Mouse (Mus musculus) testis, adult 2 months (tissue): ENCODE data around the gene Krt16. TPM values are rescaled to one million over a fixed set of nuclear protein-coding genes. Genes with fewer than 3 reads are reported as not detected.
"Not testable (repeated sequence)": the region's sequence is repeated elsewhere in the genome, so short reads cannot be mapped to it uniquely, and the experiment has no call there.

ENCODE experiments used
- H3K27ac ChIP-seq: fragments of 200-500 bp; 2 replicates; pipeline ENCODE4 v1.5.1; 2012; ENCODE audit warnings: low read depth, low read length; ENCODE audit not compliant: control insufficient read depth, insufficient read depth
- H3K27me3 ChIP-seq: fragments of 200-500 bp; 2 replicates; pipeline ENCODE4 v1.6.1; 2012; ENCODE audit warnings: mild to moderate bottlenecking, low read length, moderate library complexity; ENCODE audit not compliant: control insufficient read depth, insufficient read depth
- H3K36me3 ChIP-seq: fragments of 200-500 bp; 2 replicates; pipeline ENCODE4 v1.6.1; 2012; ENCODE audit warnings: mild to moderate bottlenecking, low read length; ENCODE audit not compliant: control insufficient read depth, insufficient read depth
- H3K4me1 ChIP-seq: fragments of 200-500 bp; 2 replicates; pipeline ENCODE4 v1.6.1; 2012; ENCODE audit warnings: low read length; ENCODE audit not compliant: control insufficient read depth, insufficient read depth
- H3K4me3 ChIP-seq: fragments of 200-500 bp; 2 replicates; pipeline ENCODE4 v1.5.1; 2012; ENCODE audit warnings: low read depth, mild to moderate bottlenecking, low read length, moderate library complexity, mixed read lengths; ENCODE audit not compliant: control insufficient read depth
- CTCF ChIP-seq: fragments of 200-500 bp; IDR thresholded peaks from 2 replicates; pipeline ENCODE4 v1.5.1; 2012; ENCODE audit warnings: low read depth, mild to moderate bottlenecking, inconsistent platforms, low read length, moderate library complexity; ENCODE audit not compliant: control insufficient read depth, insufficient read depth, insufficient replicate concordance
- POLR2A ChIP-seq: fragments of 200-500 bp; IDR thresholded peaks from 2 replicates; pipeline ENCODE4 v1.6.1; 2012; ENCODE audit warnings: low read depth, mild to moderate bottlenecking, inconsistent platforms, low read length, moderate library complexity; ENCODE audit not compliant: control insufficient read depth
- polyA plus RNA-seq: library from polyadenylated mRNA; depleted of rRNA; stranded (reverse); fragments of >200 nt; gene quantifications from 2 replicates; pipeline ENCODE4 v1.2.3, GENCODE M21; 2012

Krt16 gene
- polyA plus RNA-seq, 1 experiment = not detected

DNA sequence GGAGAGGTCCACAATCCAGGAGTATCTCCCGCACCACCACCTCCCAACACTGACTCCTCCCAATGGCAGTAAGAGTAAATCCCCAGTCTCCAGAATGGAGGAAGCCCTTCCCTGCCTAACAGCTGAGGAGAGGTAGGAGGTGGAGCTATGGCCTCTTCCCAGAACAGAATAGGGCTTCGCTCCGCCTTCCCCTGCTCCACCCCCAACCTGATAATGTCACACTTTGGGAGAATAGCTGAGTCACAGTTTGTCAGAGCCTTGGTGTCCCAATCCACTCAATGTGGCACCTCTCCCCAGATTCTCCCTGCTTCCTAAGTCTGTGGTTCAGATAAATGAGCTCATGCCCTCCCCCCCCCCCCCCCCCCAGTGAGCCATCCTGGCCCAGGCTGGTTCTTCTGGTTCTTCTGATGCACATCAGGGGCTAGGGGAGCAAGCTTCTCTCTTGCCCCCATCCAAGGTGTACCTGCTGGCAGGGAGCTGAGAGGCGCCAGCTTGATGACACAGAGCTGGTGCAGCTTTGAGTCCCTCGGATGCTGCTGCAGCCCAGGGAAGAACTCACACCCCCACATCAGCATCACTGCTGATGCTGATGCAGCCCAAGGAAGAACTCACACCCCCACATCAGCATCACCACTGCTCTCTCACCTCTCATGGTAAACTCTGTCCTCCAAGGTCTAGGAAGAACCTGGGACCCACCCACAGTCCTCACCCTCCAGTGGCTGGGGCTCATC, 5.8 kb upstream of the Krt16 start:
- H3K4me1 ChIP-seq = no peaks in the 10 kb centered on the region
- H3K36me3 ChIP-seq = no peaks in the 10 kb centered on the region
- H3K4me3 ChIP-seq = no peak overlapping the region
- no peak overlapping the region for H3K27ac ChIP-seq
- H3K27me3 ChIP-seq = no peaks in the 10 kb centered on the region
- TF ChIP-seq CTCF (no peak), POLR2A (no peak)

- not testable (repeated sequence) for H3K27me3 ChIP-seq
Measured at GRCm38 (mm10) chr11:100246471-100246870, 2.2 kb downstream of the Krt16 start.

GRCm38 (mm10) chr11:100240272-100240671, 8.4 kb downstream of the Krt16 start:
- not testable (repeated sequence) for H3K27ac ChIP-seq, H3K36me3 ChIP-seq, H3K4me1 ChIP-seq, H3K4me3 ChIP-seq, H3K27me3 ChIP-seq

More at GRCm38 (mm10) chr11:100246471-100246870, 2.2 kb downstream of the Krt16 start:
- not testable (repeated sequence) for H3K4me1 ChIP-seq, H3K4me3 ChIP-seq, H3K36me3 ChIP-seq, H3K27ac ChIP-seq

DNA sequence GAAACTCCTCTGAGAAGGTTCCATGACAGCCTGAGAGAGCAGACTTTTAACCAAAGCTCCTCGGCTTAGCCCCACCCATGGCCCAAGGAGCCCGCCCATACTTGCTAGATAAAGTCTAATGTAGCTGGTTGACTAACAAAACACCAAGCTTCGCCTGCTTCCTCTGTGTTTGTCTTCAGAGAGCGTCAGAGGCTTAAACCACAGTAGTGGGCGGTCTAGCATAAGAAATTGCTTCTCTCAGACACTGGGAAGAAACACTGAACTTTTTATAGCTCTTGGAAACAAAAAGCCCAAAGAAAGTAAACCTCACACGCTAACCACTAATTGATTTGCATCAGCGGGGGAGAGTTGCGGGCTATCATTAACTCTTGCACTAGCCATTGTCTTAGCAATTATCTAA, 27.0 kb downstream of the Krt16 start:
- Histone ChIP-seq H3K27me3 (no peaks in the 10 kb centered on the region), H3K4me1 (no peaks in the 10 kb centered on the region), H3K27ac (no peak overlapping the region), H3K4me3 (no peak overlapping the region), H3K36me3 (no peaks in the 10 kb centered on the region)
- TF ChIP-seq POLR2A = no peak
- TF ChIP-seq CTCF = no peak

- Histone ChIP-seq H3K36me3 (no peaks in the 10 kb centered on the region), H3K27ac (no peak overlapping the region), H3K4me3 (no peak overlapping the region), H3K27me3 (no peaks in the 10 kb centered on the region), H3K4me1 (no peaks in the 10 kb centered on the region)
- TF ChIP-seq POLR2A (no peak), CTCF (no peak)
Measured at GRCm38 (mm10) chr11:100219304-100219703, 29.4 kb downstream of the Krt16 start.

DNA sequence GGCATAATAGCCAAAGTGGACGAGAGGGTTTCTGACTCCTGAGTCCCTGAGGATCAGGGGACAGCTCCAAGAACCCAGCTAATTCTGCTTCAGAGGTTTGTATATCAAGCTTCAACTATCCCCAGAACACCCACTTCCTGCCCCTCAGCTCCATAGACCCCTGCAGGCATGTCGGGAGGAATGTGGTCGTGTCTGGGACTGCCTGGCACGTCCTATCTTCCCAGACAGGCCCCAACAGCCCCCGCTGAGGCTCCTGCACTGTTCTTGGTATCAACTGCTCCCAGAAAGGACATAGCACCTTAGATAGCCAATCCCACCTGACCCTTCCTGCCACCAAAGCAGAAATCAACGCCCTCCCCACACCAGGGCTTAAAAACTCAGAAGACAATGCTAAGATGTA, 40.2 kb downstream of the Krt16 start:
- Histone ChIP-seq H3K4me3 (no peak overlapping the region), H3K4me1 (no peaks in the 10 kb centered on the region), H3K27ac (no peak overlapping the region), H3K36me3 (no peaks in the 10 kb centered on the region), H3K27me3 (no peaks in the 10 kb centered on the region)
- TF ChIP-seq POLR2A (no peak), CTCF (no peak)

DNA sequence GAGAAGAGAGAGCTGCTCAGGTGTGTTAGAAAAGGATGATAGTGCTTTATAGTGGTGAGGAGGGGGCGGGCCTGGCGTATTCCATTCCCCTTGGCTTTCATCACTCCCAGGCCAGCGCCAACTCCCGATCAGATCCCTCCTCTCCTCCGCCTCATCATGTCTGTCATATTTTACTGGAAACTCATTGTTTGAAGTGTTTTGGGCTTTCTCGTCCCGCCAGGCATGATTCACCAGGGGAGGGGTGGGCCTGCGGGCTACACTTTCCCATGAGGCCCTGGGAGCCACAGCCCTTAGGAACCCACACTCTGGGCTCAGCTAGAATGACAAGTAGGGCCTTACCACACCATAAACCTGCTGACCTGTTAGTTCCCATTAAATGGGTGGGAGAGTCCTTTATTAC, 41.2 kb downstream of the Krt16 start, which contains the start of gene Krt14:
Krt14 (minus strand) TSS at position 51 of the 400 bp plus-strand sequence.
- Histone ChIP-seq H3K36me3 (no peaks in the 10 kb centered on the region), H3K4me3 (no peak within 1 kb of the TSS), H3K4me1 (no peaks in the 10 kb centered on the region), H3K27me3 (no peaks in the 10 kb centered on the region), H3K27ac (no peak within 1 kb of the TSS)
- TF ChIP-seq POLR2A = no peak
- TF ChIP-seq CTCF = no peak

DNA sequence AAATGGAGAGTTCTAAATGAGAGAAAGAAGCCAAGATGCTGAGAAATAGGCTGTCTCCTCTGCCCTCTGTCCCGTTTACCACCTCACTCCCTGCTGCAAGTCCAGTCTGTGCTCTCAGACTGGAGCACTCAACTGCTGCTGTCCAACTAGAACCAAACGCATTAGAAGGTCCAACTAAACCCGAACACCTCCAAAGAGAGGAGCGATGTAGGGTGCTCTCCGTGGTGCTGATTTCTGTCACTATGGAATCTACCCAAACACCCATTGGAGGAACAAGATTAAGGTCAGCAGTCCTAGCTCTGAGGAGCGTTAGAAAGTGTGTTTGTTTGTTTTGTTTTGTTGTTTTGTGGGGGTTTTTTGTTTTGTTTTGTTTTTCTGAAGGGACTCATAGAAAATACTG, 45.3 kb downstream of the Krt16 start:
- H3K36me3 ChIP-seq = no peaks in the 10 kb centered on the region
- H3K27ac ChIP-seq = no peak overlapping the region
- H3K4me1 ChIP-seq = no peaks in the 10 kb centered on the region
- H3K27me3 ChIP-seq = no peaks in the 10 kb centered on the region
- TF ChIP-seq CTCF (no peak), POLR2A (no peak)
- H3K4me3 ChIP-seq = no peak overlapping the region
